Mouse (Mus musculus) midbrain, embryonic 16.5 days (tissue): ENCODE measurements around the gene CT030661.1. TPM values are rescaled to one million over a fixed set of nuclear protein-coding genes. Genes with fewer than 3 reads are reported as not detected.
"Not testable (repeated sequence)": the region's sequence is repeated elsewhere in the genome, so short reads cannot be mapped to it uniquely, and the experiment has no call there.

Experiments
- ATAC-seq: fragments of 200-750 bp; cut with Nextera tagmentation; 2 replicates; pipeline ENCODE4 v1.8.0; 2017; ENCODE audit warnings: moderate TSS enrichment
- H3K27ac ChIP-seq: fragments of 300-500 bp; sonication (generic); 2 replicates; pipeline ENCODE4 v1.5.1; 2014; ENCODE audit warnings: mild to moderate bottlenecking, low read length, mixed read lengths
- H3K27me3 ChIP-seq: fragments of 300-500 bp; sonication (generic); 2 replicates; pipeline ENCODE4 v1.6.1; 2014; ENCODE audit warnings: low read depth, low read length, mixed read lengths; ENCODE audit not compliant: control insufficient read depth, insufficient read depth
- H3K36me3 ChIP-seq: fragments of 300-500 bp; sonication (generic); 2 replicates; pipeline ENCODE4 v1.6.1; 2014; ENCODE audit warnings: mild to moderate bottlenecking, low read length, moderate library complexity, mixed read lengths; ENCODE audit not compliant: control insufficient read depth, insufficient read depth
- H3K4me1 ChIP-seq: fragments of 300-500 bp; sonication (generic); 2 replicates; pipeline ENCODE4 v1.6.1; 2014; ENCODE audit warnings: mild to moderate bottlenecking, low read length, mixed read lengths; ENCODE audit not compliant: control insufficient read depth, insufficient read depth
- H3K4me2 ChIP-seq: fragments of 300-500 bp; sonication (generic); 2 replicates; pipeline ENCODE4 v1.6.1; 2014; ENCODE audit warnings: mild to moderate bottlenecking, low read length, mixed read lengths
- H3K4me3 ChIP-seq: fragments of 300-500 bp; sonication (generic); 2 replicates; pipeline ENCODE4 v1.5.1; 2014; ENCODE audit warnings: low read depth, mild to moderate bottlenecking, low read length, moderate library complexity, mixed read lengths
- H3K9ac ChIP-seq: fragments of 300-500 bp; sonication (generic); 2 replicates; pipeline ENCODE4 v1.6.1; 2014; ENCODE audit warnings: low read depth, low read length, mixed read lengths
- H3K9me3 ChIP-seq: fragments of 300-500 bp; sonication (generic); replicated peaks from 2 replicates; pipeline ENCODE4 v1.6.1; 2014; ENCODE audit warnings: mild to moderate bottlenecking, low read length, mixed read lengths; ENCODE audit not compliant: control insufficient read depth, poor library complexity, severe bottlenecking
- WGBS: fragments of 180-500 bp; shearing (Covaris S2); extraction: QIAGEN DNeasy Blood & Tissue Kit; methylation state at CpG from one replicate; pipeline ENCODE4 v1.1.7; 2014; 5-methylcytosine and 5-hydroxymethylcytosine counted together
- polyA plus RNA-seq: library from polyadenylated mRNA; unstranded; fragments of >200 nt; fragmentation: Nextera tagmentation; extraction: Ambion mirVana; gene quantifications from 2 replicates; pipeline ENCODE4 v1.2.1, GENCODE M21; 2015

CT030661.1 gene
- 12.6 and 13.3 TPM in 2 replicates for polyA plus RNA-seq

GRCm38 (mm10) chr17:22314730-22315226 lies at the start of gene CT030661.1:
Gene CT030661.1 (minus strand): TSS chr17:22314837.
- Histone ChIP-seq H3K4me3 (peak within 1 kb of the TSS; percentile 56), H3K4me2 (peak within 1 kb of the TSS; percentile 56), H3K9ac (peak within 1 kb of the TSS; percentile 76), H3K27ac (peak within 1 kb of the TSS; percentile 78)
- ATAC-seq = peak; percentile 99
- not testable (repeated sequence) for H3K4me1 ChIP-seq, H3K27me3 ChIP-seq, H3K36me3 ChIP-seq, H3K9me3 ChIP-seq
- 0% methylated on average over 20 of the region's 20 CpGs for WGBS

- ATAC-seq = no peak
- Histone ChIP-seq H3K4me1 (peaks cover 17% of the 10 kb centered on the region), H3K27ac (no peak overlapping the region), H3K9me3 (peaks cover 10% of the 10 kb centered on the region), H3K27me3 (no peaks in the 10 kb centered on the region), H3K4me3 (no peak overlapping the region), H3K4me2 (no peak overlapping the region), H3K36me3 (peaks cover 7% of the 10 kb centered on the region), H3K9ac (no peak overlapping the region)
- WGBS = 95% methylated on average over 3 of the region's 3 CpGs
Observed at GRCm38 (mm10) chr17:22363895-22364294, 49.3 kb upstream of the CT030661.1 start.

DNA sequence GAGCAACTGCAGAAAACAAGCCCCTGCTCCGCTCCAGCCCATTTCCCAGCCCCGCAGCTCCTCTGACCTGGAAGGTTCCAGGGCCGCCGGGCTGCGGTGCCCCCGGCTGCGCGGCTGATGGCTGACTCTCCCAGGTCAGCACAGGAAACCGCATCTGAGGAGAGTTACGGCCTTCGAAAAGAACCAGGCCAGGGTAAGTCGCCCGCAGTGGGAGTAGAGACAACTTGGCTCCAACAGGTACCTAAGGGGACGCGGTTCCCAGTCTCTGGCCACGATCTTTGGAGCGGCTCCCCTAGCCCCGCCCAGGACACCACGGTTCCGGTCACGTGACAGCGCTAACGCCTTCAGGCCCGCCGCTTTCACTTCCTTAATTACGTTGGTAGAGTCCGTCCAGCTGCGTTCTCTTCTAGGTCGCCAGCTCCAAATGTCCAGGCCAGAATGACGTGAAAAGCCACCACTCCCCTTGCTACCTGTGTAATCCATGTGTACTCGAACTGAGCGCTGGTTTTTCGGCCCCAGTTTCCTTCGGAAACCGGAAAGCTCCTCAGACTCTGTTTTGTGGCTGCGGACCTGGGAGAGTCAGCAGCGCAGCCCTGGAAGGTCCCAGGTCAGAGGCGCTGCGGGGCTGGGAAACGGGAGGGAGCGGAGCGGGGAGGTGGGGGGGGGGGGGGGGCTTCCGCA lies 46.6 kb upstream of the CT030661.1 start, which contains the start of the genes Zfp944 and Zfp758:
Zfp944 (minus strand) TSS at position 300 of the 681 bp plus-strand sequence.
Zfp758 (plus strand) TSS at position 353 of the 681 bp plus-strand sequence.
- H3K27me3 ChIP-seq, H3K9me3 ChIP-seq, H3K36me3 ChIP-seq: not testable (repeated sequence)
- WGBS = under 1% methylated on average over 26 of the region's 43 CpGs
- peak; percentile 96 for ATAC-seq
- Histone ChIP-seq H3K4me1 (peaks cover 17% of the 10 kb centered on the region), H3K4me2 (peak within 1 kb of the TSS; percentile 68), H3K4me3 (peak within 1 kb of the TSS; percentile 46), H3K9ac (peak within 1 kb of the TSS; percentile 66), H3K27ac (peak within 1 kb of the TSS; percentile 43; the same call in 1 of the 2 replicates)

DNA sequence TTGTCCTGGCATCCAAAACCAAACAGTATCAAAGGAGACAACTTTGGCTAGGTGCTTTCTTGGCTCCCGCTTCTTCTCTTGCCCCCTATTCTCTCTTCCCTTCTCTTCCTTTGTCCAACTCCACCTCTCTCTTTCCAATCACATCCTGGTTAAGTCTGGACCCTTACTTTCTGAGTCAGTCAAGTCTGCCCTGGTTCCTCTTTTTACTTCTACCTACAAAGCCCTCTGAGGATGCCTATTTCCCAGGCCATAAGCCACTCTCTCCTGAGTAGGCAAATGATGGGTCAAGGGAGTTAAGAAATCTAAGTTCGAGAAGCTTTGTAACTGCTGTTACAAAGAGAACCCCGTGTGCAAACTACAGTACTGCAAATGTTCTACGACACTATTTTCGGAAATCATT lies 45.9 kb upstream of the CT030661.1 start:
- H3K4me3 ChIP-seq = peak overlapping the region; percentile 46
- H3K27ac ChIP-seq = no peak overlapping the region
- H3K9ac ChIP-seq = peak overlapping the region; percentile 42; the same call in 1 of the 2 replicates
- peak; percentile 19; the same call in 1 of the 2 replicates for ATAC-seq
- H3K9me3 ChIP-seq = peaks cover 3% of the 10 kb centered on the region; the same call in 1 of the 2 replicates
- H3K36me3 ChIP-seq = peaks cover 3% of the 10 kb centered on the region; the same call in 1 of the 2 replicates
- no peaks in the 10 kb centered on the region for H3K27me3 ChIP-seq
- 33% methylated on average over 5 of the region's 5 CpGs for WGBS
- peaks cover 17% of the 10 kb centered on the region for H3K4me1 ChIP-seq
- peak overlapping the region; percentile 68 for H3K4me2 ChIP-seq

- ATAC-seq = no peak
- Histone ChIP-seq H3K9me3 (no peaks in the 10 kb centered on the region), H3K4me1 (no peaks in the 10 kb centered on the region), H3K27ac (no peak overlapping the region), H3K4me3 (no peak overlapping the region), H3K27me3 (no peaks in the 10 kb centered on the region), H3K36me3 (peaks cover 3% of the 10 kb centered on the region; the same call in 1 of the 2 replicates), H3K4me2 (no peak overlapping the region), H3K9ac (no peak overlapping the region)
Observed at GRCm38 (mm10) chr17:22352794-22353193, 38.2 kb upstream of the CT030661.1 start.

- Histone ChIP-seq H3K4me3 (peak overlapping the region; percentile 56), H3K4me2 (peak overlapping the region; percentile 53), H3K9ac (peak overlapping the region; percentile 76), H3K27ac (peak overlapping the region; percentile 78; the same call in 1 of the 2 replicates)
- H3K9me3 ChIP-seq, H3K27me3 ChIP-seq, H3K4me1 ChIP-seq, H3K36me3 ChIP-seq: not testable (repeated sequence)
- ATAC-seq = peak; percentile 43
- WGBS = 10% methylated on average over 2 of the region's 2 CpGs
Observed at GRCm38 (mm10) chr17:22315247-22315646, 610 bp upstream of the CT030661.1 start.

DNA sequence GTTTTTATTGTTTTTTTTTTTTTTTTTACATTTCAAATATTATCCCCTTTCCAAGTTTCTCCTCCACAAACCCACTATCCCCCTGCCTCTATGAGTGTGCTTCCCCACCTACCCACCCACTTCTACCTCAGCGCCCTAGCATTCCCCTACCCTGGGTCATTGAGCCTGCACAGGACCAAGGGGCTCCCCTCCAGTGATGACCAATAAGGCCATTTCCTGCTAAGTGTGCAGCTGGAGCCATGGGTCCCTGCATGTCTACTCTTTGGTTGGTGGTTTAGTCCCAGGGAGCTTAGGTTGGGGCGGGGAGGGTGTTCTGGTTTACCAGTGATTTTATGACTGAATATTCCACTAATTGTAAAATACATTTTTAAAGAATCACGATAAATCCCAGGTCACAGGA lies 418 bp downstream of the CT030661.1 start:
- Histone ChIP-seq H3K4me3 (peak overlapping the region; percentile 56), H3K4me2 (peak overlapping the region; percentile 56), H3K9ac (peak overlapping the region; percentile 76), H3K27ac (peak overlapping the region; percentile 78)
- WGBS = 1% methylated on average over 3 of the region's 3 CpGs
- not testable (repeated sequence) for H3K9me3 ChIP-seq, H3K27me3 ChIP-seq, H3K4me1 ChIP-seq, H3K36me3 ChIP-seq
- ATAC-seq = peak; percentile 83
